Mouse (Mus musculus) erythroblast, embryonic 14.5 days (primary cell): Measurements from ENCODE around the gene Acat3.

Experiments used
- GATA1 ChIP-seq: IDR thresholded peaks from 2 replicates; pipeline ENCODE4 v1.6.1; 2012; ENCODE audit warnings: low read length, inconsistent platforms, mixed read lengths
- TAL1 ChIP-seq: IDR thresholded peaks from 3 replicates; pipeline ENCODE4 v1.6.1; 2012; ENCODE audit warnings: low read length, inconsistent platforms, mixed read lengths

DNA sequence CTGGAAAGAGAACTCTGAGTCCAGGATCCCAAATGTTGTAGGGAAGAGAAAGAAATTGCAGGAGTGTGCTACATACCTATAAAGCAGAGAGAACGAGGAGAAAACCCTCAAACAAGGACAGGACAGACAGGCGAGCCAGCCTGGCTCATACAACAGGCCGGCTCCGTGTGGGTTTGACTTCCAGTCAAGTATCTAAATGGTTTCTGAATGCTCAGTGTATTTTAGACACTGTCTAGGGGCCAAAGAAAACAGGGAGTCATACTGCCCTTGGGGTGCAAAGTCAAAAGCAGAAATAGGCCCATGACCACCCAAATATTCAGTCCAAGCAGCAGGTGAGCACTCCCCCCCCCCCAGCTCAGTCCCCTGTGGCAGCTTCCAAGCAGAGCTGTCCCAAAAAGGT, 34.6 kb downstream of the Acat3 start:
- TF ChIP-seq GATA1 (no peak), TAL1 (no peak)
